Mouse (Mus musculus): ENCODE results near the gene Klrc1. TPM values are rescaled to one million over a fixed set of nuclear protein-coding genes. Genes with fewer than 3 reads are reported as not detected.

Gene Klrc1
- polyA plus RNA-seq, 1 experiment from 2014 or later, result not detected

- Histone ChIP-seq H3K36me3 (no peaks in the 10 kb centered on the region), H3K9me3 (no peaks in the 10 kb centered on the region), H3K9ac (no peak within 1 kb of the TSS), H3K27ac (replicated peaks) (no peak within 1 kb of the TSS), H3K4me3 (no peak within 1 kb of the TSS), H3K27me3 (no peaks in the 10 kb centered on the region), H3K4me2 (no peak within 1 kb of the TSS), H3K4me1 (replicated peaks) (no peaks in the 10 kb centered on the region)
- WGBS, result 85% methylated on average over 4 of the region's 4 CpGs
- ATAC-seq (ENCODE audit: low FRiP score, low read depth), result no peak
Observed at GRCm38 (mm10) chr6:129623735-129624134, 55.0 kb downstream of the Klrc1 start, which contains the start of gene Klrk1. Klrk1 (minus strand) TSS chr6:129623864.

Small RNA genes within 50 kb of the gene (microRNA-seq; reads per million reads assigned to microRNA genes)
- gene Mir680-1, result not detected

Other genes with a start within 250 kb of the Klrc1 start
- gene Clec1a, start 227.0 kb downstream of the Klrc1 start, polyA plus RNA-seq (2015; fragmentation: Nextera tagmentation; extraction: Ambion mirVana), result 1.9 and 2.2 TPM in 2 replicates
- gene Olr1, start 171.8 kb downstream of the Klrc1 start, polyA plus RNA-seq (2015; fragmentation: Nextera tagmentation; extraction: Ambion mirVana), result not detected in 2 replicates
- not detected in 2 replicates for gene Tmem52b, start 166.4 kb downstream of the Klrc1 start, polyA plus RNA-seq (2015; fragmentation: Nextera tagmentation; extraction: Ambion mirVana)
- 209 and 213 TPM in 2 replicates for gene Gabarapl1, start 145.8 kb downstream of the Klrc1 start, polyA plus RNA-seq (2015; fragmentation: Nextera tagmentation; extraction: Ambion mirVana)
- gene Klre1, start 101.1 kb downstream of the Klrc1 start, polyA plus RNA-seq (2015; fragmentation: Nextera tagmentation; extraction: Ambion mirVana), result 0.16 TPM in 1 of 2 replicates, not detected in the other
- gene Klrd1, start 87.2 kb downstream of the Klrc1 start, polyA plus RNA-seq (2015; fragmentation: Nextera tagmentation; extraction: Ambion mirVana), result not detected in 2 replicates
- gene Klrk1, start 55.1 kb downstream of the Klrc1 start, polyA plus RNA-seq (2015; fragmentation: Nextera tagmentation; extraction: Ambion mirVana), result 0.30 and 0.42 TPM in 2 replicates
- not detected in 2 replicates for gene Klrc3, start 35.6 kb downstream of the Klrc1 start, polyA plus RNA-seq (2015; fragmentation: Nextera tagmentation; extraction: Ambion mirVana)
- not detected in 2 replicates for gene Klrc2, start 18.3 kb downstream of the Klrc1 start, polyA plus RNA-seq (2015; fragmentation: Nextera tagmentation; extraction: Ambion mirVana)
- gene Klri1, start 38.2 kb upstream of the Klrc1 start, polyA plus RNA-seq (2015; fragmentation: Nextera tagmentation; extraction: Ambion mirVana), result 0.20 and 0.31 TPM in 2 replicates
- not detected in 2 replicates for gene Klri2, start 61.5 kb upstream of the Klrc1 start, polyA plus RNA-seq (2015; fragmentation: Nextera tagmentation; extraction: Ambion mirVana)
- not detected in 2 replicates for gene Gm156, start 105.3 kb upstream of the Klrc1 start, polyA plus RNA-seq (2015; fragmentation: Nextera tagmentation; extraction: Ambion mirVana)
- not detected in 2 replicates for gene Gm17631, start 183.7 kb upstream of the Klrc1 start, polyA plus RNA-seq (2015; fragmentation: Nextera tagmentation; extraction: Ambion mirVana)
- not detected in 2 replicates for gene Klra17, start 197.7 kb upstream of the Klrc1 start, polyA plus RNA-seq (2015; fragmentation: Nextera tagmentation; extraction: Ambion mirVana)
- not detected in 2 replicates for gene Klra5, start 238.7 kb upstream of the Klrc1 start, polyA plus RNA-seq (2015; fragmentation: Nextera tagmentation; extraction: Ambion mirVana)